Mouse (Mus musculus) skeletal muscle tissue, adult 2 months (tissue): Measurements from ENCODE around the gene Faah.

Experiments used
- DNase-seq: peaks from one replicate; pipeline ENCODE4 v3.0.0-alpha.2; 2012; ENCODE audit warnings: low read depth, low spot score

Faah gene

GRCm38 (mm10) chr4:116000671-116001070 lies 17.1 kb downstream of the Faah start:
- no peak for DNase-seq

- no peak for DNase-seq
Measured at GRCm38 (mm10) chr4:115996729-115997128, 21.0 kb downstream of the Faah start.

GRCm38 (mm10) chr4:115995376-115995730 lies 22.4 kb downstream of the Faah start:
- no peak for DNase-seq

GRCm38 (mm10) chr4:115994662-115995375 lies 22.9 kb downstream of the Faah start:
- DNase-seq: no peak

- no peak for DNase-seq
Measured at GRCm38 (mm10) chr4:115989382-115989781, 28.3 kb downstream of the Faah start.

- DNase-seq: no peak
Measured at GRCm38 (mm10) chr4:115987858-115988530, 29.7 kb downstream of the Faah start.

GRCm38 (mm10) chr4:115987436-115987835 lies 30.3 kb downstream of the Faah start:
- no peak for DNase-seq

- DNase-seq: no peak
Measured at GRCm38 (mm10) chr4:115984967-115985366, 32.8 kb downstream of the Faah start.

GRCm38 (mm10) chr4:115984111-115984510 lies 33.6 kb downstream of the Faah start:
- DNase-seq: peak; percentile 25

- peak; percentile 27 for DNase-seq
Measured at GRCm38 (mm10) chr4:115980676-115981075, 37.0 kb downstream of the Faah start.

- DNase-seq: no peak
Measured at GRCm38 (mm10) chr4:115979437-115979836, 38.3 kb downstream of the Faah start.

- no peak for DNase-seq
Measured at GRCm38 (mm10) chr4:115978911-115979310, 38.8 kb downstream of the Faah start.

- DNase-seq: no peak
Measured at GRCm38 (mm10) chr4:115972543-115972942, 45.2 kb downstream of the Faah start.

- DNase-seq: no peak
Measured at GRCm38 (mm10) chr4:115964446-115964845, 53.3 kb downstream of the Faah start.

GRCm38 (mm10) chr4:115963751-115964150 lies 54.0 kb downstream of the Faah start:
- DNase-seq: no peak

GRCm38 (mm10) chr4:115962671-115963412 lies 54.9 kb downstream of the Faah start:
- no peak for DNase-seq

- DNase-seq: no peak
Measured at GRCm38 (mm10) chr4:115961991-115962390, 55.7 kb downstream of the Faah start.

GRCm38 (mm10) chr4:115959546-115959945 lies 58.2 kb downstream of the Faah start:
- no peak for DNase-seq

- DNase-seq: no peak
Measured at GRCm38 (mm10) chr4:115955494-115955775, 62.3 kb downstream of the Faah start.

- DNase-seq: no peak
Measured at GRCm38 (mm10) chr4:115954656-115955493, 62.9 kb downstream of the Faah start.

- no peak for DNase-seq
Measured at GRCm38 (mm10) chr4:115953559-115953958, 64.2 kb downstream of the Faah start.

- DNase-seq: peak; percentile 13
Measured at GRCm38 (mm10) chr4:115952758-115953157, 65.0 kb downstream of the Faah start.
